Mouse (Mus musculus) neural tube, embryonic 15.5 days (tissue): ENCODE results near the gene Spata32. TPM values are rescaled to one million over a fixed set of nuclear protein-coding genes. Genes with fewer than 3 reads are reported as not detected.
"Not testable (repeated sequence)": the region's sequence is repeated elsewhere in the genome, so short reads cannot be mapped to it uniquely, and the experiment has no call there.

Source experiments
- ATAC-seq: fragments of 200-750 bp; cut with Nextera tagmentation; 2 replicates; pipeline ENCODE4 v1.8.0; 2017; ENCODE audit warnings: mild to moderate bottlenecking, moderate TSS enrichment, moderate library complexity; ENCODE audit not compliant: low FRiP score
- H3K27ac ChIP-seq: fragments of 300-500 bp; sonication (generic); replicated peaks from 2 replicates; pipeline ENCODE4 v1.5.1; 2015; ENCODE audit warnings: mild to moderate bottlenecking, inconsistent platforms
- H3K27me3 ChIP-seq: fragments of 300-500 bp; sonication (generic); replicated peaks from 2 replicates; pipeline ENCODE4 v1.6.1; 2015; ENCODE audit warnings: inconsistent platforms
- H3K36me3 ChIP-seq: fragments of 300-500 bp; sonication (generic); 2 replicates; pipeline ENCODE4 v1.6.1; 2015; ENCODE audit warnings: inconsistent platforms
- H3K4me1 ChIP-seq: fragments of 300-500 bp; sonication (generic); 2 replicates; pipeline ENCODE4 v1.6.1; 2015; ENCODE audit warnings: inconsistent platforms
- H3K4me2 ChIP-seq: fragments of 300-500 bp; sonication (generic); 2 replicates; pipeline ENCODE4 v1.6.1; 2015; ENCODE audit warnings: inconsistent platforms, mild to moderate bottlenecking, moderate library complexity
- H3K4me3 ChIP-seq: fragments of 300-500 bp; sonication (generic); replicated peaks from 2 replicates; pipeline ENCODE4 v1.5.1; 2015; ENCODE audit warnings: mild to moderate bottlenecking, inconsistent platforms
- H3K9ac ChIP-seq: fragments of 300-500 bp; sonication (generic); replicated peaks from 2 replicates; pipeline ENCODE4 v1.6.1; 2015; ENCODE audit warnings: mild to moderate bottlenecking, inconsistent platforms
- H3K9me3 ChIP-seq: fragments of 300-500 bp; sonication (generic); replicated peaks from 2 replicates; pipeline ENCODE4 v1.6.1; 2016; ENCODE audit warnings: inconsistent platforms
- WGBS: fragments of 180-500 bp; shearing (Covaris S2); methylation state at CpG from one replicate; pipeline ENCODE4 v1.1.7; 2015; ENCODE audit warnings: mixed read lengths; 5-methylcytosine and 5-hydroxymethylcytosine counted together
- polyA plus RNA-seq: library from polyadenylated mRNA; unstranded; fragments of >200 nt; fragmentation: Nextera tagmentation; extraction: Ambion mirVana; gene quantifications from 2 replicates; pipeline ENCODE4 v1.2.1, GENCODE M21; 2015

Gene Spata32
- polyA plus RNA-seq, 1 experiment from 2014 or later, result 1.00 TPM

- not testable (repeated sequence) for H3K4me3 ChIP-seq, H3K27me3 ChIP-seq, H3K4me1 ChIP-seq, H3K27ac ChIP-seq, ATAC-seq, H3K9ac ChIP-seq, H3K9me3 ChIP-seq, H3K4me2 ChIP-seq
- peaks cover 51% of the 10 kb centered on the region for H3K36me3 ChIP-seq
- WGBS, result 97% methylated on average over 4 of the region's 4 CpGs
Measured at GRCm38 (mm10) chr11:103222718-103223117, 4.5 kb upstream of the Spata32 start.

DNA sequence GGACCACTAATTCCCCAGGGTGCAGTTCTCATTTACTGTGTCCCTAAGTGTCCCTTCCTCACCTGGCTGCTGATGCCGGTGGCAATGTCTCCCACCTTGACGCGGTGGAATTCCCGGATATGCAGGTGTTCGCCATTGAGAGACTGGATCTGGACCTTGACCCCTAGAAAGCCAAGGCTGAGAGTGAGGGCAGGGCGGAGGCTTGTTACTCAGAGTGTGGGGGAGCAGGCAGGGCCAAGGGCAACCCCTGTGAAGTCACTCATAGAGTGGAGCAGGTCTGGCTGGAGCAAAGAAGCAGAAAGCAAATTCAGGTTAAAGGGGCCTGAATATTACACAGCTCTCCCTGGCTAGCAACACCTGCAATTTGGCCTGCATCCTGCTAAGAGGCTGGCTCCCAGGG lies 3.2 kb upstream of the Spata32 start:
- 95% methylated on average over 6 of the region's 6 CpGs for WGBS
- Histone ChIP-seq H3K4me3 (no peak overlapping the region), H3K9me3 (no peaks in the 10 kb centered on the region), H3K27me3 (no peaks in the 10 kb centered on the region), H3K36me3 (peaks cover 45% of the 10 kb centered on the region), H3K4me1 (peaks cover 12% of the 10 kb centered on the region), H3K4me2 (no peak overlapping the region), H3K9ac (no peak overlapping the region), H3K27ac (no peak overlapping the region)
- ATAC-seq, result no peak

- Histone ChIP-seq H3K27ac (no peak overlapping the region), H3K9me3 (no peaks in the 10 kb centered on the region), H3K4me2 (no peak overlapping the region), H3K4me3 (no peak overlapping the region), H3K36me3 (peaks cover 40% of the 10 kb centered on the region), H3K4me1 (peaks cover 12% of the 10 kb centered on the region), H3K9ac (no peak overlapping the region), H3K27me3 (no peaks in the 10 kb centered on the region)
- no peak for ATAC-seq
- 88% methylated on average over 4 of the region's 4 CpGs for WGBS
Measured at GRCm38 (mm10) chr11:103219995-103220394, 1.8 kb upstream of the Spata32 start.

DNA sequence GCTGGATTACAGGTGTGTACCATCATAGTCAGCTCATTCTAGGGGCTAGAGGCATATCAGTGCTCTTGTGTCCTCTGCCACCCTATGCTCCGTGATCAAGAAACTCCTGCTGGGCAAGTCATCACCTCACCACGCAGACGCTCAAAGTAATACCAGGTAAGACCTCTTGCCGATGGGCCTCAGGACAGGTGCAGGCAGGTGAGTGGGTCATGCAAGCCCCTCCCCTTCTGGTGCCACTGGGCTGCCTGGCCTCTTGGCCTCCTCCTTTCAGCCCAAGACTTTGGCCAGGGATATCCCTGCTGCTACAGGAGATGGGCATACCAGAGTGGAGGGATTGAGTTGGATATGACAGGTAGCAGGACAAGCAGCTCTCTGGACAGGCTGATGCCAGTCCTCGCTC lies 1.0 kb upstream of the Spata32 start:
- Histone ChIP-seq H3K9ac (no peak overlapping the region), H3K9me3 (no peaks in the 10 kb centered on the region)
- WGBS, result 91% methylated on average over 5 of the region's 5 CpGs

DNA sequence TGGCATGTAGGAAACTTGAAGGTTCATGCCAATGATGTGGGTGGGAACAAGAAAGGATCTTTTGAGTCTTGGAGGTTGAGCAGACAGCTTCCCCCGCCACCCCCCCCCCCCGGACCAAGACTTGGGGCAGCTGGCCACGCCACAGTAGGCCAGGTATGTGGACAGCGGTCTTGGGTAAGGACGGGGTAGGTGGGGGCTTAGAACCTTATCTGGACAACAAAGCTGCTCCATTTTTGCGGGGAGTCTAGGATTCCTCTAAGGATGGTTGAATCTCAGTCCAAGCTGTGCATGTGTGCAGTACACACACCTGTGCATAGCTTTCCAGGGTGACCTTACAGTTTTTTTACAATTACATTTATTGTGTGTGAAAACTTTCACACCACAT lies 277 bp upstream of the Spata32 start:
- Histone ChIP-seq H3K4me1 (peaks cover 12% of the 10 kb centered on the region), H3K4me2 (peak overlapping the region; percentile 97), H3K27ac (peak overlapping the region; percentile 83), H3K36me3 (peaks cover 25% of the 10 kb centered on the region), H3K4me3 (peak overlapping the region; percentile 52), H3K9ac (peak overlapping the region; percentile 71), H3K9me3 (no peaks in the 10 kb centered on the region), H3K27me3 (no peaks in the 10 kb centered on the region)
- 26% methylated on average over 6 of the region's 6 CpGs for WGBS
- ATAC-seq, result peak; percentile 36

More for the DNA sequence above, 1.0 kb upstream of the Spata32 start:
- ATAC-seq, result no peak
- no peaks in the 10 kb centered on the region for H3K27me3 ChIP-seq
- no peak overlapping the region for H3K27ac ChIP-seq
- H3K36me3 ChIP-seq, result peaks cover 32% of the 10 kb centered on the region
- H3K4me1 ChIP-seq, result peaks cover 12% of the 10 kb centered on the region
- peak overlapping the region; percentile 97; the same call in 1 of the 2 replicates for H3K4me2 ChIP-seq
- H3K4me3 ChIP-seq, result no peak overlapping the region

GRCm38 (mm10) chr11:103215355-103215754 lies 2.9 kb downstream of the Spata32 start:
- 73% methylated on average over 1 of the region's 1 CpGs for WGBS
- H3K9ac ChIP-seq, result no peak overlapping the region

GRCm38 (mm10) chr11:103213712-103214111 lies 4.5 kb downstream of the Spata32 start:
- peaks cover 12% of the 10 kb centered on the region for H3K4me1 ChIP-seq
- ATAC-seq, result no peak
- H3K27ac ChIP-seq, result no peak overlapping the region
- 90% methylated on average over 5 of the region's 5 CpGs for WGBS
- H3K27me3 ChIP-seq, result no peaks in the 10 kb centered on the region
- H3K4me3 ChIP-seq, result no peak overlapping the region
- H3K9ac ChIP-seq, result no peak overlapping the region
- H3K4me2 ChIP-seq, result no peak overlapping the region
- no peaks in the 10 kb centered on the region for H3K9me3 ChIP-seq
- H3K36me3 ChIP-seq, result no peaks in the 10 kb centered on the region

More at GRCm38 (mm10) chr11:103215355-103215754, 2.9 kb downstream of the Spata32 start:
- Histone ChIP-seq H3K27me3 (no peaks in the 10 kb centered on the region), H3K4me3 (no peak overlapping the region), H3K27ac (no peak overlapping the region), H3K4me1 (peaks cover 12% of the 10 kb centered on the region), H3K4me2 (no peak overlapping the region), H3K9me3 (no peaks in the 10 kb centered on the region), H3K36me3 (peaks cover 11% of the 10 kb centered on the region; the same call in 1 of the 2 replicates)
- no peak for ATAC-seq

DNA sequence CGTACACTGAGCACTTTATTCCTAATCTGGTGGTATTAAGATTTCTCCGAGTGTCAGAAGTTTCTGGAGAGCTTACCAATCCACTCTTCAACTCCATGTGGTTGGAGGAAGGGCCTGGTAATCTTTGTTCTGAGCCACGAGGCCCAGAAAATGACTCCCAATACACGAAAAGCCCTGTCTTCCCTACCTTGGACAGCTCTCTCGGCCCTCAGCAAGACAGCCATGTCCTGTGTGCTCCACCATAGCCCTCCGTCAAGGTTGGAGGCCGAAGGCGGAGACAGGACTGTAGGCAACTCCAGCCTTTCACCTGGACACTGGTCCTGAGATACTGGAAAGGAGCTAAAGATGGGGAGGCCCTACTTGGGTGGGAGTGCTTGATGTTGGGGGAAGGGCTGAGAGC lies 7.9 kb downstream of the Spata32 start:
- ATAC-seq, result no peak
- no peaks in the 10 kb centered on the region for H3K27me3 ChIP-seq
- WGBS, result 72% methylated on average over 8 of the region's 8 CpGs
- no peaks in the 10 kb centered on the region for H3K9me3 ChIP-seq
- no peak overlapping the region for H3K4me2 ChIP-seq
- no peak overlapping the region for H3K27ac ChIP-seq
- no peak overlapping the region for H3K4me3 ChIP-seq
- H3K4me1 ChIP-seq, result no peaks in the 10 kb centered on the region
- H3K36me3 ChIP-seq, result no peaks in the 10 kb centered on the region
- no peak overlapping the region for H3K9ac ChIP-seq

DNA sequence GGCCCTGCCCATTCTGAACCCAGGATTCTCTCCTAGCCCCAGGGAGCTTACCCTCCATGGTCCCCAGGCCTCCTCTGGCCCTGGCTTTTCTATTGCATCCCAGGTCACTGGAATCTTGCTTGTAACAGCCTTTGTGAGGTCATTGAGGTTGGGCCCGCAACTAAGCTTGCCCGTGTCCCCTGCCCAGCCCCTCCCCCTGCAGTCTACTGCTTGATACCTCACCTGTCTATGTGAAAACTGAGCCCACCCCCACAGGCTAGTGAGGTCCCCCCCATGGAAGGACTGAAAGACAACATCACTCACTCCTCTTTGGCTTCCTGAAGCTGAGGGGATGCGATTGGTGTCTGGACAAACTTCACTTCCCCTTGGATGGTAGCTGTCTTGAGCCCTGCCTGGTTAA lies 9.8 kb downstream of the Spata32 start, which contains the start of gene 1700023F06Rik:
Gene 1700023F06Rik, minus strand, starts transcription at position 101 of the 400 bp plus-strand sequence.
- Histone ChIP-seq H3K9me3 (no peaks in the 10 kb centered on the region), H3K4me2 (no peak within 1 kb of the TSS), H3K36me3 (no peaks in the 10 kb centered on the region), H3K4me1 (no peaks in the 10 kb centered on the region), H3K4me3 (no peak within 1 kb of the TSS), H3K9ac (no peak within 1 kb of the TSS), H3K27ac (no peak within 1 kb of the TSS), H3K27me3 (no peaks in the 10 kb centered on the region)
- ATAC-seq, result no peak
- WGBS, result 87% methylated on average over 3 of the region's 3 CpGs

GRCm38 (mm10) chr11:103206203-103206602 lies 12.0 kb downstream of the Spata32 start:
- no peak overlapping the region for H3K27ac ChIP-seq
- 94% methylated on average over 6 of the region's 6 CpGs for WGBS
- no peaks in the 10 kb centered on the region for H3K9me3 ChIP-seq
- H3K27me3 ChIP-seq, result peaks cover under 1% of the 10 kb centered on the region; the same call in 1 of the 2 replicates
- no peak overlapping the region for H3K4me2 ChIP-seq
- peaks cover 7% of the 10 kb centered on the region for H3K4me1 ChIP-seq
- no peak overlapping the region for H3K4me3 ChIP-seq
- H3K36me3 ChIP-seq, result no peaks in the 10 kb centered on the region
- no peak for ATAC-seq
- H3K9ac ChIP-seq, result no peak overlapping the region

GRCm38 (mm10) chr11:103202376-103202775 lies 15.9 kb downstream of the Spata32 start:
- ATAC-seq, result no peak
- H3K36me3 ChIP-seq, result no peaks in the 10 kb centered on the region
- no peak overlapping the region for H3K9ac ChIP-seq
- no peak overlapping the region for H3K27ac ChIP-seq
- no peak overlapping the region for H3K4me3 ChIP-seq
- H3K9me3 ChIP-seq, result no peaks in the 10 kb centered on the region
- H3K4me2 ChIP-seq, result no peak overlapping the region
- H3K27me3 ChIP-seq, result peaks cover 36% of the 10 kb centered on the region
- peaks cover 28% of the 10 kb centered on the region for H3K4me1 ChIP-seq

- H3K4me2 ChIP-seq, result no peak overlapping the region
- H3K9ac ChIP-seq, result no peak overlapping the region
- WGBS, result 20% methylated on average over 6 of the region's 6 CpGs
- H3K4me3 ChIP-seq, result no peak overlapping the region
- no peak for ATAC-seq
- H3K9me3 ChIP-seq, result no peaks in the 10 kb centered on the region
- H3K27me3 ChIP-seq, result peaks cover 43% of the 10 kb centered on the region
- peaks cover 28% of the 10 kb centered on the region for H3K4me1 ChIP-seq
- 0 out of 2 replicates have a peak, but pooled peaks cover 1% of the 10 kb centered on the region for H3K36me3 ChIP-seq
- H3K27ac ChIP-seq, result no peak overlapping the region
Measured at GRCm38 (mm10) chr11:103201664-103202063, 16.6 kb downstream of the Spata32 start.
